Mouse (Mus musculus): Measurements from ENCODE around the gene Slc35e3.
"Not testable (repeated sequence)": the region's sequence is repeated elsewhere in the genome, so short reads cannot be mapped to it uniquely, and the experiment has no call there.

Gene Slc35e3

GRCm38 (mm10) chr10:117748276-117749049, 2.3 kb upstream of the Slc35e3 start:
- DNase-seq = no peak

GRCm38 (mm10) chr10:117747711-117748110, 1.5 kb upstream of the Slc35e3 start:
- DNase-seq = no peak

DNA sequence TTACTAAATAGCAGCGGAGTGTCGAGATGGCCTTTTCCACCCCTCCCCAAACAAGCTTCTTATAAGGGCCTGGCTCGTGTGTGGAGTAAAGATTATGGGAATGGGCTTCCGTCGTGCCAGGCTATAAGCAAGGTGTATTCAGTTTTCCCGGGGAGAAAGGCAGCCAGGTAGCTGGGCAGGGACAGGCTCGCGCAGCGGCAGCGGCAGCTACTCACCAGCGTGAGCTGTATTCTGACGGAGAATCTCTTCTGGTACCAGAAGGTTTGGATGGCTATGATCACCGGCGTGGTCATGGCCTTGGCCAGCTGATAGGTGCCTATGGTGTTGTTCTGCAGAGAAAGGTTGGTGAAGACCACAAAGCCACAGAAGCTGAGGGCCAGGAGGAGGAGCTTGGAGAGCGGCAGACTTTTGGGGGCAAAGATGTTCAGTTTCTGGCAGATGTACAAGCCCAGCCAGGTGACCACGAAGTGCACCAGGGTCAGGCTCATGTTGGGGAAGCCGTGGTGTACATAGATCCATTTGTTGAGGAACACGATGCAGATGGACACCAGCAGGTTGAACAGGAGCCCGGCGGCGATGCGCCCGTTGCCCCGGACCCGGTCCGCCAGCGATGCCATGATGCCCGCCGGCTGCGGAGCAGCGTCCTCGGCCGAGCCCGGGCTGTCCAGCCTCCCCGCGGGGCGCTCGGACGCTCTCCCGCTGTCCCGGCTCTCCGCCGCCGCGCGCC, 432 bp downstream of the Slc35e3 start:
- peak; percentile 42 for DNase-seq

DNA sequence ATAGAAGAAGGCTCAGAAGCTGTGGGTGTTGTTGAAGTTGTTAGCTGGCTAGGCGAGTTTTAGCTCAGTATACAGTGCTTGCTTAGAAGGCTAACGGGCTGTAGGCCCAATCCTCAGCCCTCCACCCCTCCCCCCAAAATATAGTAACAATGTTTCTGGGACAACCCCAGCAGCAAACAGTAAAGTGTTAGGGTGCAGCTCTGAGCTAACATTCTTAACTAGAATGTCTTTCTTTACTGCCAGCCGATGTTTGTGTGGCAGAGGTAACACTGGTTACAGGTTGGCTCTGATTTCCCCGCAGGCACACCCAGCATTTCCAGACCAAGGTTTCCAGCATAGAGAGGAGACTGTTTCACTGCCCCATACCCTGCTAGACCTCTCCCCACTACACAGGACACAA, 2.2 kb downstream of the Slc35e3 start:
- DNase-seq = no peak

DNA sequence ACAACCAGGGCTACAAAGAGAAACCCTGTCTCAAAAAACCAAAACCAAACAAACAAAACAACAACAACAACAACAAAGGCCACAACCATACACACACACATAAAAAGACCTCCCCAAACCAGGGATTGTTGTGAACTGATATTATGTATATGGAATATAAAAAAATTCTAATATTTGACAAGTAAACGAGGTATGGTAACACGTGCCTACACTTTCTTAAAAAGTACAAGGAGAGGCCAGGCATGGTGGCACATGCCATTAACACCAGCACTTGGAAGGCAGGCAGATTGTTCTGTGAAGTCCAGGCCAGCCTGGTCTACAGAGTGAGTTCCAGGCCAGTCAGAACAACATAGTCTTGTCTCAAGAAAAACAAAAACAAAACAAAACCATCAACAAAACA, 3.0 kb downstream of the Slc35e3 start:
- DNase-seq = no peak

DNA sequence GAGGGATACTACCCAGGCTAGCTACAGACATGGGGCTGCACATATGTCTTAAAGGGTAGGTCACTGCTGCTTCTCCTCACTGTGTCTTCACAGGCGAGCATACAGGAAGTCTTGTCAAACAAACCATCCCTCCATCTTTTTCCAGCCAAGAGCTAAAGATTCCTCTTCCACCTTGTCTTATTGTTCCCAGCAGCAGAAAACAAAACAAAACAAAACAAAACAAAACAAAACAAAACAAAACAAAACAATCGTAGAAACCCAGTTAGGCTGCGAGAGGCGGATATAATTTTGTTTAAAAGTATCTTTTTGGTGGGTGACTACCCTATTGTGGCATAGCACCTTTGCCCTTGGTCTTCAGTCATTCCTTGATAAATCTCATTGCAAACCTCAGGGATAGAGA, 3.5 kb downstream of the Slc35e3 start:
- DNase-seq = no peak

DNA sequence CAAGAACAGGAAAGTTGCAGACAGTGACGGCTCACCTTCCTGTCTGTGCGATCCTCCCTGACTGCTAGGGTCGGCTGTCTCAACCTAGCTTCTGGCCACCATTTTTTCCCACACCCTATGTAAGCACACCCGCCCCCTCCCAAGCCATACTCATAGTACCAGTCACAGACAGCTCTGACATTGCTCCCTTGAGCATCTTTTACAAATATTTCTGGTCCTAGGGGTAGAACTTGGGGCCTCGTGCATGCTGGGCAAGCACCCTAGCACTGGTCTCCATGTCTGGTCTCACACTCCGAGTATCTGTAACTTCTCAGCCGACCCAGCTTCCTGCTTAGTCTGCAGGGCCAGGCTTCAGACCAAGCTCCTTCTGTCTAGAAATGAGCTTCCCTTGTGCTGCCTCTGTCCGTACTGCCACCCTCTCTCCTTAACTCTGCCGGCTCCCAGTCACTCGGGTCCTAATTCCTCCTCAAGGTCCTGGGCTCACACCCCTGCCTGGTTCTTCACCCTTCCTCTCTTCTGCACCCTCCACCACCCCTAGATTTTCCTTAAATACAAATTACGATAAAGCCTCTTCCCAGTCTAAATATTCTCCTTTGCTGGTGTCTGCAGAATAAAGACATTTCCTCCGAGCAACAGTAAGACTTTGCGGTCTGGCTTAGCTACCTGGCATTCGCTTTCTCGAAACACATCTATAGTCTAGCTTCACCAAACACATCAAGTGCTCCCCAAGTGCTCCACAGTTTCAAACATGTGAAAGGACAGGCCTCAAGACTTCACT, 4.3 kb downstream of the Slc35e3 start:
- no peak for DNase-seq

DNA sequence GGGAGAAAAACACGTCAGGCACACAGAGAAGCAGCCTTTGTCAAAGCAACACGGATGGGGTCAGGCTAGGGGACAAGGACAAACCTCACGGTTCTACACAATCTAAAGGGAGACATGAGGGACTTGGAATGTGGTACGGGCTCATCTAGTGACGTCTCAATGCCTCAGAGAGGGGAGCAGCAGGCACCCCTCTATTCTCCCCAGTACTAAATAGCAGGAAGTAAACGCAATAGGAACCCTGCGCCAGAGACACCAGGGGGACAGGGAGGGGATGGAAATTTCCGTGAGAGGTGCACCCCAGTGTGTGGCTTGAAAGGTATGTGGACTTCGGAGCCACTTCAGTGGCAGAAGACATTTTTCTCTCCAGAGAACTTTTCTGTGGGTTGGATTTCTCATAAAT, 5.2 kb downstream of the Slc35e3 start:
- DNase-seq = no peak

- no peak for DNase-seq
Measured at GRCm38 (mm10) chr10:117740171-117740570, 6.0 kb downstream of the Slc35e3 start.

DNA sequence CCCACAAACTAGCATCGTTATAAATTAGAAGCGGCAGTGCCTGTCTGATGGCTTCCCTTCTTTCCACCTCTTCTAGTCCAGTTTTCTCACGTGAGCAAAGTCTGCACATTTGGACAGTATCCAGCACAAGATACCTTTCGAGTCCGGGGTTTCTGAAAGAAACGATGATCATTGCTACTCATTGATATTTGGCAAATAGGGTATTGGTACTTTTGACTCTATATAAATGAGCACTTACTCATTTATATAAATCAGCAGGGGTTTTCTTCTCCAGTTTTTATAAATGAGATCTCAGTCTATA, 6.6 kb downstream of the Slc35e3 start:
- DNase-seq = no peak

- DNase-seq = no peak
Measured at GRCm38 (mm10) chr10:117738928-117739647, 7.1 kb downstream of the Slc35e3 start.

GRCm38 (mm10) chr10:117738140-117738921, 7.8 kb downstream of the Slc35e3 start:
- no peak for DNase-seq

DNA sequence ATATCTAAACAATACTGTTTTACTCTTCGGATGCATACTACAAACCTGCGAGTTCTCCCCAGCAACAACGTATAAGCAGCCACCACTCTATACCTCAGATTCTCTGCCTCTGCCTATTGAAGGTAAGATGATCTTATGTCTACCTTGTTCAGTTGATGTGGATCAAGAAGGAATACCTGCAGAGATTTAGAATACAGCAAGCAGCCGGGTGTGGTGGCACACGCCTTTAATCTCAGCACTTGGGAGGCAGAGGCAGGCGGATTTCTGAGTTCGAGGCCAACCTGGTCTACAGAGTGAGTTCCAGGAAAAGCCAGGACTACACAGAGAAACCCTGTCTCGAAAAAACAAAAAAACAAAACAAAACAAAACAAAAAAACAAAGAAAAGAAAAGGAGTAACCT, 8.7 kb downstream of the Slc35e3 start:
- not testable (repeated sequence) for DNase-seq

GRCm38 (mm10) chr10:117737075-117737474, 9.1 kb downstream of the Slc35e3 start:
- DNase-seq = no peak

GRCm38 (mm10) chr10:117736573-117736972, 9.6 kb downstream of the Slc35e3 start:
- DNase-seq = no peak

DNA sequence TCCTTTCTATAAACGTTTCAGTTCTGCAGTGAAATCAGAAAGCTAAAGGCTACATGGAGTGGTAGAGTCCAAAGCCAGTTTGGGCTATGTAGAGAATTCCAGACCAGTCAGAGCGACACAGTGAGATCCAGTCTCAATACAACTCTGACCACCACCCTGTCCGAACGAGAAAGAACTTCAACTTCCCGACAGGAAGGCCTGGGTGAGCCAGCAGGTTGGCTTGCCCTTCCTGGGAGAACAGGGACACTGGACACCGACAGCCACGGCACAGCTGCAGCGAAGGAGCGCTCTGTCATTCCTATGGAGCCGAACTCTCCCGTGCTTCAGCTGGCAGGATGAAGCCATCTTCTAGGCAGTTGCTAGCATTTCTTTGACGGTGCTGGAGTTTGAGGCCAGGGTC, 10.8 kb downstream of the Slc35e3 start:
- DNase-seq = not testable (repeated sequence)

DNA sequence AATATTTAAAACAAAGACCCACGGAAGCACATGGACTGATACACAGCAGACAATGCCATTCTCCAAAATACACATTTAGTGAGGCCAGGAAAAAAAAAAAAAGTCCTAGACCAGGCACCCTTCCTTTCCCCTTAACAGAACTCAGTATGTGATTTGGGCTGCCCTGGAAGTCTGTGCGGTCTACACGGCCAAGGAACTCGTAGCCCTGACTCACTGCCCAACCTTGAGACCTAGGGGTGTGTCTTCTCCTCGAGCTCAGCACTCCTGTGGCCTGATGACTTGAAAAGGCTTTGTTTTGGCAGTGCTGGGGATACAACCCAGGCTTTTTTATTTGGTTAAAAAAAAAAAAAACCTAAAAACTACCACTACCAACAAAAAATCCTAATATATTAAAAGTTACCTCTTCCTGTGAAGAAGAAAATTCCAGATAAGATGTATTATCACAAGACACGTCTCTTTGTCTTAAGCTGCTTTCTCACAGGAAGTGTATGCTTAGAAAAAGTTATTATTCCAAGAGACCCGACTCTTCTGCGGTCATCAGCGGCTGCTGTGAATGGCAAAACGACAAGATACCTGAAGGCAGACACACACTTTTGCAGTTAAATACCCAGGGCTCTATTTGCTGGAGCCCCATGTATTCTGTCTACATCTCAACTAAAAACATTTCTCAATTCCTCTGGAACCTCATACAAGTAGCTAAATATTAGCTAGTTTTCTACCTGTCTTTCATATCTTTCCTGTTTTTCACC, 11.9 kb downstream of the Slc35e3 start:
- DNase-seq = not testable (repeated sequence)

- DNase-seq = not testable (repeated sequence)
Measured at GRCm38 (mm10) chr10:117733626-117734025, 12.5 kb downstream of the Slc35e3 start.

DNA sequence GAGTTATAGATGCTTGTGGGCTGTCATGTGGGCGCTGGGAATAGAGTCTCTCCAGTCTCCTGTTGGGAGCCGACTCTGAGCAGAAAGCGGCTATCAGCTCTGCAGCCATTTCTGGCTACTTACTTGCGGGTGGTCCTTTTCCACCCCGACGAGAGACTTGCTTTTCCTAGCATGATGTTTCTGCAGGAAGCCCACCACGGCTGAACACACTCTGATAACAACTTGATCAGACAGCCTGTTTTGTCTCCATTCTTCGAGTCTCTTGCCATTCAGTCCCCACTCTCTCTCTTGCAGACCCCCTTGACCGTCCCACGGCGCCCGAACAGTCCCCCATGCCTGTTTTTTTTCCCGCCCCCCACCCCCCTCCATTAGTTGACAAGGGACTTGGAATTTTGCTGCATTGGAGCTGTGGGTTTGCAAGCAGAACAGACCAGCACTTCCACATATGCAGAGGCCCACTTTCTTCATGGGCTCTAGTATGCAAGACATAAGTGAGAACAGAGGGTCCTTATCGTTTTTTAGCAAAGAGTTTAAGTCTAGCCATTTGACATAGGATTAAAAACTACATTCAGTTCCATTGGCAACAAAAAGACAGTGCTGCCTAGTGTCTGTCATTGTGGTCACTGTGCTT, 13.1 kb downstream of the Slc35e3 start:
- DNase-seq = no peak

- DNase-seq = no peak
Measured at GRCm38 (mm10) chr10:117732184-117732583, 14.0 kb downstream of the Slc35e3 start.

All from cerebellum, adult 9-11 months (tissue).